In genomic region chr10:23557828-23558227, GRCm38 (mm10) we compare ENCODE assay signal across 20 mouse cellular contexts.
DNase-seq lines count a peak whose midpoint lies in the region; ATAC-seq and TF ChIP-seq lines count a peak whose summit lies in the region.
"Had no signal": no experiment of that assay in that cellular context is flagged by ENCODE, and none has a peak within 500 bp of the region (broad histone marks: within the 10 kb centered on the region; RNA-seq: fewer than 3 reads in every experiment).

No protein-coding gene starts in this region.

- no peaks in the 10 kb centered on the region for H3K36me3 ChIP-seq in limb, embryonic 14.5 days (ENCODE audit: control insufficient read depth, insufficient read depth, low read length)
- H3K36me3 ChIP-seq in limb, embryonic 10.5 days: no peaks in the 10 kb centered on the region
- no peaks in the 10 kb centered on the region for H3K36me3 ChIP-seq in MEL (ENCODE audit: control insufficient read depth in 1 of 2, insufficient read depth in 2 of 2, low read length in 2 of 2)
- H3K36me3 ChIP-seq: forebrain, embryonic 15.5 days; liver, embryonic 12.5 days; midbrain, embryonic 10.5 days had no signal

- DNase-seq in limb, embryonic 14.5 days (ENCODE audit: low spot score): peak; percentile 67
- DNase-seq in limb, embryonic 10.5 days (ENCODE audit: low spot score): no peak
- DNase-seq in MEL (ENCODE audit: low read depth, low spot score): peak; percentile 4
- peak; percentile 47 for DNase-seq in adrenal gland, postnatal 10 days
- peak; percentile 43 for DNase-seq in lung, postnatal 10 days
- DNase-seq in liver: no peak
- DNase-seq in layer of hippocampus, postnatal 36 days: no peak
- no peak for DNase-seq in spleen, postnatal 10 days (ENCODE audit: low spot score in 2 of 2)
- DNase-seq: cerebellum, adult 11-12 months; heart, postnatal 10 days; kidney, adult 9 months; kidney, postnatal 25 days; retina, postnatal 1 day; right cerebral cortex, postnatal 4 days; thymus, postnatal 14 days had no signal

- no peak for ATAC-seq in limb, embryonic 14.5 days (ENCODE audit: low FRiP score, low read depth)
- ATAC-seq: forebrain, embryonic 15.5 days; liver, embryonic 12.5 days had no signal

- no peak for TF ChIP-seq POLR2A in limb, embryonic 14.5 days (IDR thresholded peaks at IDR 0.05; ENCODE audit: borderline replicate concordance, extremely low read depth, insufficient read depth, insufficient read length)
- no peak for TF ChIP-seq POLR2A in MEL (IDR thresholded peaks at IDR 0.05; ENCODE audit: control insufficient read depth in 1 of 2, insufficient read depth in 1 of 2, low read depth in 1 of 2, low read length in 2 of 2, poor library complexity in 1 of 2)

- 75% methylated on average over 3 of the region's 3 CpGs for WGBS in limb, embryonic 14.5 days
- 90% methylated on average over 3 of the region's 3 CpGs for WGBS in limb, embryonic 10.5 days

- H3K4me1 ChIP-seq in limb, embryonic 14.5 days (ENCODE audit: control insufficient read depth, insufficient read depth, low read length): no peaks in the 10 kb centered on the region
- no peaks in the 10 kb centered on the region for H3K4me1 ChIP-seq in limb, embryonic 10.5 days
- H3K4me1 ChIP-seq in MEL (ENCODE audit: control insufficient read depth in 1 of 2, insufficient read depth in 2 of 2, low read length in 2 of 2): no peaks in the 10 kb centered on the region
- H3K4me1 ChIP-seq: forebrain, embryonic 15.5 days; liver, embryonic 12.5 days; midbrain, embryonic 10.5 days had no signal

- H3K4me2 ChIP-seq in limb, embryonic 14.5 days (replicated peaks; ENCODE audit: low read depth, low read length, severe bottlenecking): no peak overlapping the region
- H3K4me2 ChIP-seq: forebrain, embryonic 15.5 days; heart, embryonic 11.5 days; hindbrain, embryonic 14.5 days; liver, embryonic 12.5 days had no signal

- H3K9me3 ChIP-seq in limb, embryonic 14.5 days (ENCODE audit: control insufficient read depth, low read length): no peaks in the 10 kb centered on the region
- no peaks in the 10 kb centered on the region for H3K9me3 ChIP-seq in limb, embryonic 10.5 days (replicated peaks)
- no peaks in the 10 kb centered on the region for H3K9me3 ChIP-seq in MEL (replicated peaks; ENCODE audit: insufficient read depth, low read length)
- H3K9me3 ChIP-seq: forebrain, embryonic 15.5 days; liver, embryonic 12.5 days; midbrain, embryonic 10.5 days had no signal

- TF ChIP-seq CTCF in MEL (IDR thresholded peaks at IDR 0.05 in 2 of 3, conservative IDR thresholded peaks at IDR 0.05 in 1 of 3; ENCODE audit: control insufficient read depth in 1 of 3, insufficient read depth in 1 of 3, low read depth in 2 of 3, low read length in 3 of 3, poor library complexity in 1 of 3, severe bottlenecking in 1 of 3): no peak

- no peaks in the 10 kb centered on the region for H3K79me2 ChIP-seq in MEL (ENCODE audit: control insufficient read depth, insufficient read depth, low read length, poor library complexity)

- no peak overlapping the region for H3K27ac ChIP-seq in limb, embryonic 14.5 days (replicated peaks; ENCODE audit: low read depth, low read length)
- no peak overlapping the region for H3K27ac ChIP-seq in limb, embryonic 10.5 days
- no peak overlapping the region for H3K27ac ChIP-seq in MEL (ENCODE audit: control insufficient read depth, low read depth, low read length)
- H3K27ac ChIP-seq: forebrain, embryonic 15.5 days; hindbrain, embryonic 14.5 days; liver, embryonic 12.5 days; midbrain, embryonic 10.5 days had no signal

- no peak for TF ChIP-seq EP300 in MEL (IDR thresholded peaks at IDR 0.05; ENCODE audit: low read depth in 1 of 2, low read length in 2 of 2)

- no peaks in the 10 kb centered on the region for H3K27me3 ChIP-seq in limb, embryonic 14.5 days (ENCODE audit: control insufficient read depth, insufficient read depth, low read length)
- no peaks in the 10 kb centered on the region for H3K27me3 ChIP-seq in limb, embryonic 10.5 days (ENCODE audit: low read depth, poor library complexity, severe bottlenecking)
- no peaks in the 10 kb centered on the region for H3K27me3 ChIP-seq in MEL (ENCODE audit: control insufficient read depth in 1 of 2, insufficient read depth in 2 of 2, low read length in 2 of 2)
- H3K27me3 ChIP-seq: forebrain, embryonic 15.5 days; liver, embryonic 12.5 days had no signal

- H3K9ac ChIP-seq in limb, embryonic 14.5 days (ENCODE audit: low read depth, low read length, severe bottlenecking): no peak overlapping the region
- no peak overlapping the region for H3K9ac ChIP-seq in MEL (ENCODE audit: control insufficient read depth, low read depth, low read length, poor library complexity, severe bottlenecking)
- H3K9ac ChIP-seq: forebrain, embryonic 15.5 days; hindbrain, embryonic 14.5 days; liver, embryonic 12.5 days had no signal

- H3K4me3 ChIP-seq in limb, embryonic 14.5 days (replicated peaks; ENCODE audit: low read length): no peak overlapping the region
- no peak overlapping the region for H3K4me3 ChIP-seq in limb, embryonic 10.5 days
- no peak overlapping the region for H3K4me3 ChIP-seq in MEL (ENCODE audit: control insufficient read depth in 1 of 2, insufficient read depth in 1 of 2, low read depth in 2 of 2, low read length in 2 of 2)
- H3K4me3 ChIP-seq: forebrain, embryonic 15.5 days; liver, embryonic 12.5 days; midbrain, embryonic 10.5 days had no signal

- TF ChIP-seq RAD21 in MEL (IDR thresholded peaks at IDR 0.05; ENCODE audit: low read depth, low read length): no peak

TF ChIP-seq in MEL, 35 proteins besides CTCF, POLR2A, EP300 and RAD21:
- TF ChIP-seq ZKSCAN1 (IDR thresholded peaks at IDR 0.05; ENCODE audit: low read depth, low read length) (no peak), CHD2 (IDR thresholded peaks at IDR 0.05; ENCODE audit: low read length) (no peak), MXI1 (IDR thresholded peaks at IDR 0.05; ENCODE audit: low read depth, low read length) (no peak), MAX (IDR thresholded peaks at IDR 0.05; ENCODE audit: low read length) (no peak), RCOR1 (IDR thresholded peaks at IDR 0.05; ENCODE audit: low read depth, low read length) (no peak), TCF12 (IDR thresholded peaks at IDR 0.05; ENCODE audit: low read depth, low read length) (no peak), ELF1 (IDR thresholded peaks at IDR 0.05; ENCODE audit: low read depth, low read length) (no peak), BHLHE40 (IDR thresholded peaks at IDR 0.05; ENCODE audit: borderline replicate concordance, low read depth, low read length) (no peak)
TF ChIP-seq in MEL: peak in this region for 0.

Comparison
In these comparisons a context has a peak if more than half of its experiments do, and no peak if none do; other contexts are left out.
1. DNase-seq: peak in limb, embryonic 14.5 days (single experiment), MEL (single experiment), adrenal gland, postnatal 10 days (single experiment) and lung, postnatal 10 days (single experiment); none in limb, embryonic 10.5 days (single experiment), liver (single experiment), layer of hippocampus, postnatal 36 days (0 of 2) and spleen, postnatal 10 days (0 of 2).